Mouse (Mus musculus): ENCODE results near the gene Aip.

Gene Aip

DNA sequence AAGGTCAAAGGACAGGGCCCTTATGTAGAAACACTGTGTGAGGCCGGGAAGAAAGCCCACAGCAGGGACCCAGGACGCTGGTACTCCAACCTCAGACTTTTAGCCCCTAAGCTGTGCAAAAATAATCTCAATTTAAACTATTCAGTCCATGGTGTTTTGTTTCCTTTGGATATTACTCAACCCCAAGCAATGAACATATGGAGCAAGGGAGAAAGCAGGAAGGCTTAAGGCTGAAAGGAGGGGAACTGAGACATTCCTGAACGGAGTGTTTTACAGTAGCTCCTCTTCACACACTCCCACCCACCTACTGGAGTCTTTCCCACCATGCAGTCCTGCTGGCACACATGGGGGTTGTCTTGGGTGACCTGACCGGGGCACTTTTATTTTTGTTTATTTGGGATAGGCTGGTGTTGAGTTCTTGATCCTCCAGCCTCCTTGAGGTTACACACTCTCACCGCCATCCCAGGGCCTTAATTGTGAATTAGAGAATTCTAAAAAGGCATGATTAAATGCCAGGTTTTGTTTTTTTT is 30.8 kb downstream of the Aip start:
- in situ Hi-C loops (cut with MboI, MseI), result loop anchor here (5.0 kb wide), 2 partner anchors 38 to 47 kb away; partner anchors contain the start of genes Cabp4 and Gstp3

DNA sequence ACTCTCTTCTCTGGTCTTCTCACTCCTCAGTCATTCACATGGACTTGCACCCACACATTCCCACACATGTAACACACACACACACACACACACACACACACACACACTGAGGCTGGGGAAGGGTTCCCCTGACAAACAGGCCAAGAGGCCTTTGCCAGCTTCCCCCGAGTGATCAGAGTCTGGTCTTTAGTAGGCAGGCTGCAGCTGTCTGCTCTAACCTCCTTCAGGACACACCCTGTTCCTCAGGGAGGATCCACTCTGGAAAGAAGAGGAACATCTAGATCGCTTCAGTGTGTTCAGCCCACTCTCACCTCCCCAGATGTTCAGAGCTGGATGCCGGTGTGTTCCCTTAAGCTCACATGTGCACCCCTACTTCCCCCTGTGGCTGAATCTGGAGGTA is 31.3 kb downstream of the Aip start:
- in situ Hi-C loops (cut with MboI, MseI), result loop anchor here (5.0 kb wide), 1 partner anchor 37 kb away; the partner anchor contains the start of gene Gstp3

DNA sequence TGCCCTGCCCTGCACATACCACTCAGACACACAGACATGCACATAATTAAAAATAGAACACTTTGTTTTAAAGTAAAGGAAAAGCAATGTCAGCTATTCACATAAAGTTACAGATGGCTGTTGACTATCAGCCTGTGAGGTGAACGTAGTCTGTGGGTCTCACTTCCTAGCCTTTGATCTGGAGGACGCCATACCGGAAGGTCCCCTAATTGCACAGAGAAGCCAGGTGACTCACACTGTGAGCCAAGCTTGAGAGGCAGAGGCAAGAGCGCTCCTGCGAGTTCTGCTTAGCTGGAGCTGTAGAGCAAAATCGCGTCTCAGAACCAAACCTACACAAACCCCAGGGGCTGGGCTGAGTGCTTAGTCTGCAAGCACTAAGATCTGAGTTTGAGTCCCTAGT is 31.9 kb downstream of the Aip start:
- in situ Hi-C loops (cut with MboI, MseI), result loop anchor here (5.0 kb wide), 1 partner anchor 36 kb away; the partner anchor contains the start of gene Gstp3

DNA sequence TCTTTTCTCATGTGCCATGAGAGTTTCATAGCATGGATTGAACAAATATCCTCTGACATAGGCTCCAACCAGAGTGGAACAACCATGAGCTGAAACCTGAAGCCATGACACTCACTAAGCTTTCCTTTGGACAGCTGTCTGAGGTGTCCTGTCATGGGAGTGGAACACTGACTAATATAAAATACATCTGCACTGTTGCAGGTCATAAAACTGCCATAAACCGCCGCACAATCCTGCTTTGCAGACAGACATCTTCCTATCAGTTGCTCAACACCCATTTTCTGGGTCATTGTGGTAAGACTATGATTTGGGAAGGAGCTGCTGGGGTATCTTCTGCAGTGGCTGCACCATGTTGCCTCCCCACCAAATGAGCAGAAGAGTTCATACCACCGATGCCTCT is 32.9 kb downstream of the Aip start:
- in situ Hi-C loops (cut with MboI, MseI), result loop anchor here (5.0 kb wide), 1 partner anchor 35 kb away; the partner anchor contains the start of gene Gstp3

DNA sequence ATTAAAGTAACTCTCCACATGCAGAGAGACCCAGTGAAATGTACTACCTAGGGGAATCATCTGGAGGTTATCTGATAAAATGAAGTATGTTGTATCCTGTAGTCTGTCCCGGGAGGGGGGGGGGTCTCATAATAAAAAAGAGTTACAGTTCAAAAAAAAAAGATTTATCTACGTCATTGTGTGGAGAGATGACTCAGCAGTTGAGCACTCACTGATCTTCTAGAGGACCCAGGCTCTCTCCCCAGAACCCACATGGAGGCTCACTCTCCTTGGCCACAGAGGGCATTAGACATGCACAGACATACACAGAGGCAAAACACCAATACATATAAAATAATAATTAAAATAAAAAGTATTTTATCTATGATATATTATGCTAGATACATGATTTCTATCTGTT is 34.3 kb downstream of the Aip start:
- in situ Hi-C loops (cut with MboI, MseI), result loop anchor here (5.0 kb wide), 1 partner anchor 34 kb away; the partner anchor contains the start of gene Gstp3

DNA sequence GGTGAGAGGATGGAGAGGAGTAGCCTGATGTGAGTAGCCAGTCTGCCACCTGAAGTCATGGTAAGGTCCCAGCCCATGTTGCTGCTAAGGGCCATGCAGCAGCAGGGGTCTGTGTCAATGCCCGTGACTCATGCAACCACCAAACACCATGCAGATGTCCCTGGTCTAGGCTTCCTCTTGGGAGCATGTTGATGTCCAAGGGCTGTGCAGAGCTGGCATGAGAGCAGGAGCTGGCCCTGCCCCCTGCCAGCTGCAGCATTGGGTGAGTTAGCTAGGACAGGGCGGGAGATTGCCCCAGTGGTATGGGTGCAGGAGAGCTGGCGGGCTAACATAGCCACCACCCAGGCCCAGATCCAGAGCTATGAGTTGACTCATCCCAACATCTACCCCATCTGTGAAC is 35.2 kb downstream of the Aip start:
- in situ Hi-C loops (cut with MboI, MseI), result loop anchor here (5.0 kb wide), 1 partner anchor 33 kb away; the partner anchor contains the start of gene Gstp3

DNA sequence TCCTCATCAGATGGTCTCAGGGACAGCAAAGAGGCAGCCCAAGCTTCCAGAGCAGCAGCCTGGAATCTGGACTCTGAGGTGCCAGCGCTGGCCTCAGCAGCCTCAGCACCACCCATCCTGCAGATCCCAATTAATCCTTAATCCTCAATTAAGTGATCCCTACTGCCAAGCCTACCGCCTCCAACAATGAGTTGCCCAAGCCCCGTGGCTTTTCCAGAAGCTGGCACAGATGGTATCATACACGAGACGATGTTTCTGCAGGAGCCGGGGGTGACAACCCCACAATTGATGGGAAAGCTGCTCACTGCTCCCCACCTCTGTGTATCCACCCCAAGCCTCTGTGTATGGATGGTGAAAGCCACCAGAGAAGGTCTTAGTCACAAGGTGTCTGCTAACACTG is 36.5 kb downstream of the Aip start:
- in situ Hi-C loops (cut with MboI, MseI), result no loop called here

DNA sequence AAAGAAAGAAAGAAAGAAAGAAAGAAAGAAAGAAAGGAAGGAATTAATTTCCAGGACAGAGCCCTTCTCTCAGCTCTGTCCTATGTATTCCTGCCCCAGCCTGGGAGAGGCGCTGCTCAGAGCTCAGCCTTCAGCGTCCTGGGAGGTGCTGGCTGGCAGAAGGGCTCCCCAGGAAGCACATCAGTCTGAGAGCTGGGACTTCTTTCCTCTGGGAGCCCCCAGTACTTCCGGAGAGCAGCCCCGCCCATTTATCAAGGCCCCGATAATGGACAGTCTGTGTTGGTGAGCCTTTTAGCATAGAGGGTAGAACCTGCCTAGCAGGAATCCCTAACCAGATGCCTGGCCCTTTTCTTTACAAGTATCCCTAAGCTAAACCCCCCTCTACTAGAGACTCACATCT is 37.5 kb downstream of the Aip start:
- in situ Hi-C loops (cut with MboI, MseI), result no loop called here

DNA sequence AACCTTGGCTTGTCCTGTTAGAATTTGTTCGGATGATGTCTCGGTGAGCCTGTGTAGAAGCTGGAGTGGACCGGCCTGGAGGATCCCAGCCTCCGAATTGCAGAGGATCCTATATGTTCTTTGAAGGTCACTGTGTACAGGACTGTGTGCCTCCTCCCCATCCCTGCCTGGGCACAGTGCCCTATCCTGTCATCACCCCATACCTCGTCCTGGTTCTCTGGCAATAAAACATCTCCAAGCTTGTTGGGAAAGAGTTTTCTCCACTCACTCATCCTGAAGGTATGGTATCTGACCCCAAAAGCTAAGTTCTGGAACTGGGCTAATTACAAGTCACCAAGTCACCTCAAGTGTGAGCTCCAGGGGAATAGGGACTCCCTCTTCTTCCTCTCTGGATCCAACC is 38.6 kb downstream of the Aip start:
- in situ Hi-C loops (cut with MboI, MseI), result no loop called here

DNA sequence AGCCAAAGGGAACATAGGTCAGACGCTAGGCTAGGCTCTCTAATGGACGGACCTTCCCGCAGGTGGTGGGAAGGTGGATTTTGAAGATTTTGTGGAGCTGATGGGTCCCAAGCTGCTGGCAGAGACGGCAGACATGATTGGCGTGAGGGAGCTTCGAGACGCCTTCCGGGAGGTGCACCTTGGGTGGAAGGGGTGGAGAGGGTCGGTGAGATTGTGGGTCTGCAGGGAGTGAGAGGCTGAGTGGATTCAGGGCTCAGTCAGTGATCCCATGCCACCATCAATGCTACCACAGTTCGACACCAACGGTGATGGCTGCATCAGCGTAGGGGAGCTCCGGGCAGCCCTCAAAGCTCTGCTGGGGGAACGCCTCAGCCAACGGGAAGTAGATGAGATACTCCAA is 39.5 kb downstream of the Aip start:
- in situ Hi-C loops (cut with MboI, MseI), result no loop called here

DNA sequence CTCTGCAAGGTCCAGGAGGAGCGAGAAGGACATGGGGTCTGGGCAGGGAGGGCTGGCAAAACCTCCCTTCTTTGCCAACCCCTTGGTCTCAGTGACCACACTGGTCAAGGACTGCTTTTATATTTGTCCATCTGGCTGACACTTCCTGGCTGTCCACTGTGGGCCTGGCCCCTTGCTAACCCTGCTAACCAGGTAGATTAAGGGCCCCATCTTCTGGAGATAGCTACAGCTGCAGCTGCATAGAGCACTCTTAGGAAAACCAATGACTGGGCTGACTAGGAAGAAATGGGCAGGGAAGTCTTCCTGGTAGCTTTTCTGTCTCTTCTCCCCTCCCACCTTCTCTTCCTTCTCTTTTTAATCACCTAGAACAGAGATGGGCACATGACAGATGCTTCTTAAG is 40.7 kb downstream of the Aip start:
- in situ Hi-C loops (cut with MboI, MseI), result no loop called here

DNA sequence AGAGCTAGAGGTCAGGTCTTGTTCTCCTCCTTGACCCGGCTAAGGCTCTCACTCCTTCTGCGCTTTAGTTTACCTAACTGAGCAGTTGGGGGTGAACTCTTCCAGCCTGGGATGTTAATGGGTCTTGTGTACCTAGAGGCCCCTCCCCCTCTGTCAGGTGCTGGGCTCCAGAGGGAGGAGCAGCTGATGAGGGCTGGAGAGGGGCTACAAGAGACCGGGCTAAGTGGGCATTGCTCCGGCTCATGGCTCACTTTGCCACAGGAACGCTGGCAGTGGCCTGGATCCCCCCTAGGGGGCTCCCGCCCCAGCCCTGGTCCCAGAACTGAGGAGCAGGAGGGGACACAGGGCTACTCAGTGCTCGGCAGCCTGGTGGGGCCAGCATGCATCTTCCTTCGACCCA is 41.8 kb downstream of the Aip start:
- in situ Hi-C loops (cut with MboI, MseI), result no loop called here

DNA sequence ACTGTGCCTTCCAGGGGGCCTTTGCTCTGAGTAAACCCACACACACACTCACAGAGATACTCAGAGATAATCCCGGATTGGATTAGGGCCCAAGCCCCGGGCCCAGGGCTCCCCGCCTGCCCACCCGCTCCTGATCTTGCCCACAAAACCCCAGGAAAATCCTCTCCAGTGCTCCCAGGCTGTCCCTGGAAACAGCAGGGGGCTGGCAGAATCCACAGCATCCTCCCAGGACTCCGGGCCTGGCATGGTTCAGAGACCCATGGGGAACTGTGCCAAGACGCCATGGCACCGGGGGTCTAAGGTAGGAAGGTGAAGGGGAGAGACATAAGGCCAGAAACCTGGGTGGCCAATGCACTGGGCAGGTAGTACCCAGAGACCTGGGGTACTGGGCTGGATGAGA is 42.3 kb downstream of the Aip start:
- in situ Hi-C loops (cut with MboI, MseI), result no loop called here

DNA sequence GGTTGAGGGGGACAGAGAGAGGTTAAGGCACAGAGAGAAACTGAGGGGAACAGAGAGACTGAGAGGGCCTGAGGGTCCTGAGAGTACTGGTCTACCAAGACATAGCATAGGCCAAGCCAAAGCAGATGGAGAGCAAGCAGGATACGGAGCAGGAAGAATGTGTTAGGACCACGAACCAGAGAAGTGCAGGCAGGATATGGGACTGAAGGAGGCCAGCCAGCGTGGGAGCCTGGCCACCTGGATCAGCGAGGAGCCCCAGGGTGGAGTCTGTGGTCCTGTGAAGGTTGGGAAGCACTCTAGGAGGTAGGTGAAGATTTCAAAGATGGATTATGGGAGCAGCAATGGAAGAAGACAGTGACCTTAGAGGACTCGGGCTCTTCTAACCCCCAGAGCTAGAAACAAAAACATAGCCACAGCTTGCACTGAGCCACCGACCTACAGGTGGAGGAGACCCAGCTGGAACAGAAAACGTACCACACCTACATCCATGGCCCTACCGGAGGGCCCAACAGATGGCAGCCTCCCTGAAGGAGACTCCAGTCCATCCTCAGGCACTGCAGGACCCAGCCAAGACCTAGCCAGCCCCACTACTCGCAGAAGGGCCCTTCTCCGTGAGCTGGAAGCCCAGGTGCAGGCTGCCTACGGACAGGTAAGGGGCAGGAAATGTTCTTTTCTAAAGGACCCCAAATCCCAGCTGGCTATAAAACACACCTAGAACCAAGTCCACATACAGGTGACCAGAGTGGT is 43.3 kb downstream of the Aip start:
- in situ Hi-C loops (cut with MboI, MseI), result no loop called here

DNA sequence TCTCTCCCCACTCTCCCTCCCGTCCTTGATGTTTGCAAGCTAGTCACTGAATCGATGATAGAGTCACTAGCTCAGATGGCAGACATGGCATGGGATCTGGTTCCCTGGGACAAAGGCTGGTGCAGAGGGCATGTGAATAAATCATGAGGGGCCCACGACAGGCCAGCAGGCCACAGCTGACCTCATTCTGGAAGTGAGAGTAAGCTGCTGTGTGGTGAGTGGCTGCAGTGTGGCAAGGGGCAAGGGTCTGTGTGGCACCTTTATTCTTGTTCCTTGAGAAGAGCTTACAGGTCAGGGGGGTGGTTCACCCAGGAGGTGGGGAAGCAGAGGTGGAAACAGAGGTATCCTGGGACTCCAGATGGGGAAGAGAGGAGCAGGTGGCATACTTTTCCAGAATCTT is 44.3 kb downstream of the Aip start, which contains the start of gene Cabp2:
Gene Cabp2 (plus strand): TSS at position 185 of the 400 bp plus-strand sequence.
- in situ Hi-C loops (cut with MboI, MseI), result no loop called here

DNA sequence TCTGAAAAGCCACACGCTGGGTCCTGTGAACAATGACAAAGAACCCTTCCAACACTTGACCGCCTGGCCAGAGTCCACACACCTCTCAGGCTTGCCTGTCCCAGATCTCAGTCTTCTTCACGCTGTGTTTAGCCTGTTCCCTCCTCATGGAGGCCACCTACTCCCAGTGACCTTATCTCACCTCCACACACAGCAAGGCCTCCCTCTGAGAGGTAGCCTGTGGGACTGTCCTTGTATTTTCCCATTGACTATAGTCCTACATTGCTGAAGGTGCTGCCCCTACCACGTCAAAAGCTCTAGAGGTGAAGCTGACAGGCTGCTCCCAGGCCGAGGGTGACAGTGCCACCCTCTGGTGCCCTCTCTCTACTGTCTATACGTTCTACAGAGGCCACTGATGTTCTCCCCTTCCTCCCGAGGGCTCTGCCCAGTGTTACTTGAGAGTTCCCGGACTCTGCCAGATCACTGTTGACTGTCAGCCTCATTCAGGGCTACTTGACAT is 45.1 kb downstream of the Aip start:
- in situ Hi-C loops (cut with MboI, MseI), result no loop called here

DNA sequence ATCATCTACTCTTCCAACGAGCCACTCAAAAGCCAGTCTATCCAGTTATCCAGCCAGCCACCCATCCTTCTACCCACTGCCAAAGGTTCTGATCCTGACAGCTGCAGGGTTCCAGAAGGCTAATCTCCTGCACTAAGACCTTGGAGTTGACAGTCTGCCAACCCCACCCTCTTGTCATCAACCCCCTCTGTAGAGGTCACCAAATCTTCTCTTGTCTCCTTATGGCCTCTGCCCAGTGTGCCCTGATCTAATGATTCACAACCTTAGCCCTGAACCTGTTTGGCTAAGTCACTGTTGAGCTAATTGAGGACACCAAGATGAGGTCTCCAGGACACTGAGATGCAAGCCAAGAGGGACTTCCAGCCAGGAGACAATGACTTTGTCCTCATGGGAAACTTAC is 46.1 kb downstream of the Aip start:
- in situ Hi-C loops (cut with MboI, MseI), result loop anchor here (5.0 kb wide), 1 partner anchor 217 kb away; no protein-coding TSS in a partner anchor

DNA sequence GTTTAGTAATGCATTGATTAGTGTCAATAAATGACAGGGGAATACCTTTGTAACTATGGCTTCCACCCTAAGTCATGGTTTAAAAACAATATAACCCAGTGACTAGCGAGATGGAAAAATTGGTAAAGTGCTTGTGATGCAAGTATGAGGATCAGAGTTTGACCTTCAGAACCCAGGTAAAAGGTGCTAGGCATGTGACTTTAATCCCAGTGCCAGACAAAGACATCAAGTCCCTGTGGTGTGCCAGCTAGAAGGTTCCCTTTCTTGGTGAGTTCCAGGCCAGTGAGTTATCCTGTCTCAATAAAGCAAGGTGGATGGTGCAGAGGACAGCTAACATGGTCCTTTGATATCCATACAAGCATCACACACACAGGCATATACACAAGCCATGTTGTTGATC is 50.1 kb downstream of the Aip start:
- in situ Hi-C loops (cut with MboI, MseI), result loop anchor here (5.0 kb wide), 1 partner anchor 213 kb away; no protein-coding TSS in a partner anchor

DNA sequence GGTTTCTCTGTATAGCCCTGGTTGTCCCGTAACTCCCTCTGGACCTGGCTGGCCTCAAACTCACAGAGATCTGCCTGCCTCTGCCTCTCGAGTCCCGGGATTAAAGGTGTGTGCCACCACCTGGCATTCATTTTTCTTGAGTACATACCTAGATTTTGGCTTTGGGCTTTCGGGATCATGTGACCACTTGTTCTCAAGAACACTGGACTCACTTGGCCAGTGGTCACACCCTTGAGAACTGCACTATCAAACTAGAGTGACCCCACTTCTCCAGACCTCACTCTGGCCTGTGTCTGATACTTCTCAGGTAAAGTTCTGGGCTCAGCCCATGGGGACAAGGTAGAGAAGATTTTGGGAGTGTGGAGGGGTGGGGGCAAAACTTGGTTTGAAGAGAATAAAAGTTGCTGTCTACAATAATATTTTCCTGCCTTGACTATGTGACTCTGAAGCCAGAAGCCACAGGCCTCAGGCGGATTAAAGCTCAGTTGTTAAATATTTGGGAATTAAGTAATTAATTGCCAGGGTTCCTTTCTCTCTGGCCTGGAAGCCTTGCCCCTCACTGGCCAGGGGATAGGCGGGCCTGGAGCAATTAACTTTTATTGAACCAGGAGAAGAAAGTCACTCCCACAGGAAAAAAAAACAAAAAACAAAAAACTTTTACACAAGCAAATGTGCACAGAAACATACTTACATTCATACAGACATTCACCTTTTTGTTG is 52.8 kb downstream of the Aip start:
- in situ Hi-C loops (cut with MboI, MseI), result no loop called here

DNA sequence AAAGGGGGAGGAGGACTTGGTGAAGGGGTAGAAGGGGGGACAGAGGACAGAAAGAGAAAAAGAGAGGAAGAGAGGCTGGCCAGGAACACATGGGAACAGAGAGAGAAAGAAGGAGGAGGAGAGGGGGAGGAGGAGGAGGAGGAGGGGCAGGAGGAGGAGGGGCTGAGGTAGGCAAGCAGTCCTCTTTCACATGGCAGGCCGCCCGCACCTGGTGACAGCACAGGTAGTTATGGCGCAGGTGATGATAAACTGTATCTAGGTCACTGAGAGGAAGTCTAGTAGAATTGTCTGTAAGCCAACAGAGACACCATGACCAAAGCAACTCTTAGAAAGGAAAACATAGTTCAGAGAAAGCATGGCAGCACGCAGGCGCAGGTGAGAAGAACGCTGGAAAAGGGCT is 54.3 kb downstream of the Aip start:
- in situ Hi-C loops (cut with MboI, MseI), result no loop called here

DNA sequence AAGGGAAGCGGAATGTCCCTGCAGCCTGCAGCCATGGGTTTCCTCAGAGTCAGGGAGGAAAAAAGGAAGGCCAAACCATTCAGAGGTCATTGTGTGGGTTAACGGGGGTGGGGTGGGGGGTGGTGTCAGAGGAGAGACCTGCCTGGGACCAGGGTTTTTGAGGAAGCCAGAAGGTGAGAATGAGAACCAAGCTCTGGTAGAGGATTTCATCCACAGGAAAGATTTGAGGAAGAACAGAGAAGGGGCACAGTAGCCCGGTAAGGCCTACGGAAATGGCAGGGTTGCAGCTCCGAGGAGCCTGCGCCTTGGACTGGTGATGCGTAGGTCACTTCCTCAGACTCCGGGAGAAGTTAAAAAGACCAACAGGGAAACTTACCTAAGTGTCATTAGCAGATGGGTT is 54.9 kb downstream of the Aip start:
- in situ Hi-C loops (cut with MboI, MseI), result no loop called here

DNA sequence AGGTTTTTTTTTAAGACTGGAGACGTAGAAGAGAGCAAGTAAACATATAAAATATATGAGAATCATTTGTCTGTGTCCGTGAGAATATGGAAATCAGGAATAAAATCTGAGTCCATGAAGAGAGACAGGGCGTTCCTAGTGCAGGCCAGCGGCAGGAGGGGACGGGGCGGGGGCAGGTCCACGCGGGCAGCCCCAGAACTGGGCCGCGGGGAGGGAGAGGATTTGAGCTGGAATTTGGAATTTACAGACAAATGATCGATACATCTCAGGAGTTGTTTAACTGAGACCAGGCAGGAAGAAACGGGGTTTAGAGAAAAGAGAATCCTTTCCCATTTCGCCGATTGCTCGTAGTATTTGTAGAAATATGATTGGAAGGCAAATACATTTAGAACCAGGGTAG is 55.3 kb downstream of the Aip start:
- in situ Hi-C loops (cut with MboI, MseI), result no loop called here
